Mouse (Mus musculus) left cerebral cortex, adult 2 months (tissue): Measurements from ENCODE around the gene Ehhadh. TPM values are rescaled to one million over a fixed set of nuclear protein-coding genes. Genes with fewer than 3 reads are reported as not detected.
"Not testable (repeated sequence)": the region's sequence is repeated elsewhere in the genome, so short reads cannot be mapped to it uniquely, and the experiment has no call there.

Experiments used
- DNase-seq, 2 experiments: peaks; one replicate each; pipeline ENCODE4 v3.0.0; 2021 to 2022; ENCODE audit warnings: low spot score in 2 of 2, mixed read lengths in 1 of 2; ENCODE audit errors: extremely low spot score in 1 of 2
- H3K27ac ChIP-seq: fragments of 200-600 bp; 2 replicates; pipeline ENCODE4 v1.8.1; 2022
- H3K4me3 ChIP-seq: fragments of 200-600 bp; 2 replicates; pipeline ENCODE4 v1.8.1; 2022
- CTCF ChIP-seq: fragments of 200-600 bp; IDR thresholded peaks from 2 replicates; pipeline ENCODE4 v1.8.1; 2022; ENCODE audit warnings: antibody characterized with exemption, mild to moderate bottlenecking, moderate library complexity
- intact Hi-C: fragments of 180-260 bp; cut with DNase I; formaldehyde crosslinking; loops from one replicate; pipeline ENCODE4 v1.15.1; 2025
- total RNA-seq, 2 experiments: library from RNA; stranded (reverse); gene quantifications; 2 replicates each; pipeline ENCODE4 v1.2.3; 2021

The Ehhadh gene
- total RNA-seq, 2 experiments from 2014 or later: 1.3 to 2.0 TPM

- TF ChIP-seq CTCF: no peak
- intact Hi-C loops: no loop called here
- no peak overlapping the region for H3K4me3 ChIP-seq
- no peak for DNase-seq
- H3K27ac ChIP-seq: no peak overlapping the region
Observed at GRCm38 (mm10) chr16:21825612-21826031, 38.0 kb upstream of the Ehhadh start.

- DNase-seq: no peak
- no peak overlapping the region for H3K4me3 ChIP-seq
- no peak for TF ChIP-seq CTCF
- intact Hi-C loops: loop anchor here (5.0 kb wide), 1 partner anchor 331 kb away; no protein-coding TSS in a partner anchor
- H3K27ac ChIP-seq: no peak overlapping the region
Observed at GRCm38 (mm10) chr16:21818629-21819028, 31.0 kb upstream of the Ehhadh start.

GRCm38 (mm10) chr16:21818132-21818531, 30.5 kb upstream of the Ehhadh start:
- no peak for TF ChIP-seq CTCF
- H3K27ac ChIP-seq: no peak overlapping the region
- DNase-seq: no peak
- H3K4me3 ChIP-seq: no peak overlapping the region
- intact Hi-C loops: loop anchor here (5.0 kb wide), 1 partner anchor 331 kb away; no protein-coding TSS in a partner anchor

- H3K27ac ChIP-seq: no peak overlapping the region
- no peak overlapping the region for H3K4me3 ChIP-seq
- DNase-seq: no peak
- TF ChIP-seq CTCF: no peak
- intact Hi-C loops: loop anchor here (2.0 to 5.0 kb wide), 2 partner anchors 45 to 328 kb away; no protein-coding TSS in a partner anchor
Observed at GRCm38 (mm10) chr16:21815669-21816010, 28.0 kb upstream of the Ehhadh start.

GRCm38 (mm10) chr16:21814861-21815668, 27.5 kb upstream of the Ehhadh start:
- TF ChIP-seq CTCF: peak; percentile 88
- peak; percentile 34 to 42 for DNase-seq
- Histone ChIP-seq H3K4me3 (0 out of 2 replicates have a peak overlapping the region, but pooled peaks have one; percentile 18), H3K27ac (peak overlapping the region; percentile 66; the same call in 1 of the 2 replicates)
- intact Hi-C loops: loop anchor here (2.0 to 5.0 kb wide), 2 partner anchors 44 to 328 kb away; no protein-coding TSS in a partner anchor

- Histone ChIP-seq H3K27ac (no peak overlapping the region), H3K4me3 (no peak overlapping the region)
- no peak for DNase-seq
- no peak for TF ChIP-seq CTCF
- intact Hi-C loops: no loop called here
Observed at GRCm38 (mm10) chr16:21813164-21813834, 25.7 kb upstream of the Ehhadh start.

GRCm38 (mm10) chr16:21807786-21808185, 20.2 kb upstream of the Ehhadh start:
- H3K27ac ChIP-seq, H3K4me3 ChIP-seq, intact Hi-C loops, DNase-seq: not testable (repeated sequence)

GRCm38 (mm10) chr16:21806892-21807291, 19.3 kb upstream of the Ehhadh start:
- no peak for DNase-seq
- H3K4me3 ChIP-seq: no peak overlapping the region
- H3K27ac ChIP-seq: no peak overlapping the region
- intact Hi-C loops: no loop called here
- TF ChIP-seq CTCF: no peak

GRCm38 (mm10) chr16:21804258-21804657, 16.7 kb upstream of the Ehhadh start:
- Histone ChIP-seq H3K27ac (no peak overlapping the region), H3K4me3 (no peak overlapping the region)
- no peak for TF ChIP-seq CTCF
- intact Hi-C loops: no loop called here
- no peak for DNase-seq

- intact Hi-C loops: no loop called here
- H3K4me3 ChIP-seq: peak overlapping the region; percentile 82
- DNase-seq: no peak
- TF ChIP-seq CTCF: no peak
- H3K27ac ChIP-seq: no peak overlapping the region
Observed at GRCm38 (mm10) chr16:21795071-21795470, 7.5 kb upstream of the Ehhadh start.

- Histone ChIP-seq H3K4me3 (peak overlapping the region; percentile 82), H3K27ac (peak overlapping the region; percentile 95)
- DNase-seq: no peak
- TF ChIP-seq CTCF: no peak
- intact Hi-C loops: no loop called here
Observed at GRCm38 (mm10) chr16:21794697-21795045, 7.1 kb upstream of the Ehhadh start.
